Mouse (Mus musculus) neutrophil, adult 59 days (primary cell): ENCODE measurements around the gene Smagp. TPM values are rescaled to one million over a fixed set of nuclear protein-coding genes. Genes with fewer than 3 reads are reported as not detected.

Experiments
- total RNA-seq, 2 experiments: library from RNA; stranded (reverse); gene quantifications; 1 replicate in 1 of 2; 2 replicates in 1 of 2; pipeline ENCODE4 v1.2.4; 2023

Smagp gene
- 1 to 10 TPM; 1.9 to 4.2 TPM for total RNA-seq

DNA sequence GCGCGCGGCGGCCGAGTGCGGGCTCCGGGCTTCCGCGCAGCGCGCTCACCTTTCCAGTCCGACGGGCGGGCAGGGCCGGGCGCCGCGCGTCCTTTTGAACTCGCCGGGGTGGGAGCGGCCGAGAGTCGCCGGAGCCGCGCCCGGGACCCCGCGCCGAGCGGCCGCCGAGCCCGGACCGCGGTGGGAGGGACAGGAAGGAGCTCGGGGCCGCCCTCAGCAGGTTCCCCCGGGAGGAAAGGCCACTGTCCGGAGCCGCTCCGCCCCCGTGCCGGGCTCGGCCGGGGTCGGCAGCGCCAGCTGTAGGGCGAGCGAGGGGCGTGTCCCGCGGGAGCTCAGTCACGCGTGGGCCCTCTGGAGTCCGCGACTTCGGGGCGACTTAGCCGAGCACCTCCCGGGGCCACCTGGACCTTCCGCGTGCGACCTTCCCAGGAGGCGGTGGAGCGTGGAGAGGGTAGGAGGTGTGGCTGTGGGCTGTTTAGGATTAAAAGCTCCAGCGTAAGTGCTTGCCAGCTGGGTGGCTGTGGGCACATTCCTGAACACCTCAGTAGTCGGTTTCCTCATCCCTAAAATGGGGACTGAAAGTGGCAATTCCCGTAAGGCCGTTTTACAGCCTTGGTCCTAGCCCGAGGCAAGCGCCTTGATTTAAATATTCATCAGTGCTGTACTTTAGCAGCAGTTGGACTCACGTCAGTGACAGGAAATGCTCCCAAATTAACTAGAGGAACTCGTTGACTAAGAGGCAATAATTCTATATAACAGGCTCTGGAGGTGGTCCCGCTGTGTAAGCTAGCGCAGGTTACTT is at the start of gene Smagp:
Smagp (minus strand) TSS at position 241 of the 802 bp plus-strand sequence.

DNA sequence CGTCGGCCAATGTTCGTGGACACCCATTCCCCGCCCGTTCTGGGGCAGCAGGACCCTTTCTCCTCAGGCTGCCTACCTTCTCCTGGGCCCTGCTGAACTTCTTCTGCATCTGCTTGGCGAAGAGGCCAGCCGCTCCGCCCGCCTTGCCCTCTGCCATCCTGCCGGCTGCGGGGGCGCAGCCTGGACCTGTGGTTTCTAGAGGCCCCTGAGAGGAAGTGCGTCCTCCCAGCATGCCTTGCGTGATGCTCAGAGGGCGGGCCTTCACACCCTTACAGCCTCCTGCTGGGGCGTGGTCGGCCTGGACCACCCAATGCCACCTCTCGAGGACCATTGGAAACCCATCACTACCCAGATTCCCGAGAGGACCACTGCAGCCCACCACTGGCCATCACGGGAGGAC is 32.6 kb upstream of the Smagp start, which contains the start of gene Bin2:
Bin2 (minus strand) TSS at position 217 of the 400 bp plus-strand sequence.

DNA sequence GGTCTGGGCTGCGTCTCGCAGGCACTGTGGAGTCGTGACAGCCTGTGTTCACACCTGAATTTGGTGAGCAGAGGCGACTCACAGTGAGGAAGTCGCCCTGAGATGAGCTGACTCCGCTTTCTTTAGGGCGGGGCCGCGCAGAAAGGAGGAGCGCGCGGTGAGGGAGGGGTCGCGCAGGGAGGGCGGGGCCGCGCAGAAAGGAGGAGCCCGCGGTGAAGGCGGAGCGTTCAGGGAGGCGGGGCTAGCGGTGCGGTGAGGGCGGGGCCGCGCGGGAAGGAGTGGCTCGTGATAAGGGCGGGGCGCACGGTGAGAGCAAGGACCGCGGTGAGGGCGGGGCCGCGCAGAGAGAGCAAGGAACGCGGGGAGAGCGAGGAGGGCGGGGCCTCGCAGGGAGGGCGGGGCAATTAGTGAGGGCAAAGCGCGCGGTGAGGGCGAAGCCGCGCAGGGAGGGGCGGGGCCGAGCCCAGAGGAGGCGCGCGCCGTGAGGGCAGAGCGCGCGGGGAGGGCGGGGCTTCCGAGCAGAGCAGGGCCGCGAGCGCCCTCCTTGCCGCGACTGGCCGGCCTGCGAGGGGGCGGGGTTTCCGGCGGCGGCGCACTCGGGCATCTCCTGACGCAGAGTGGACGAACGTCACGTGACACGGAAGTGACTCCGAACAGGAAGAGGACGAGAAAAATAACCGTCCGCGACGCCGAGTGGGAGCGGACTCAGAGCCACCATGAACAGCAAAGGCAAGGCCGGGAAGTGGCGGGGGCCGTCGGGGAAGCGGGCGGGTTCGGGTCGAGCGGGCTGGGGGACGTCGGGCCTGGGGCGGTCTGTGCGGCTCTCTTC is 21.5 kb downstream of the Smagp start, which contains the start of gene Dazap2:
Dazap2 (plus strand) TSS at position 354 of the 829 bp plus-strand sequence.

DNA sequence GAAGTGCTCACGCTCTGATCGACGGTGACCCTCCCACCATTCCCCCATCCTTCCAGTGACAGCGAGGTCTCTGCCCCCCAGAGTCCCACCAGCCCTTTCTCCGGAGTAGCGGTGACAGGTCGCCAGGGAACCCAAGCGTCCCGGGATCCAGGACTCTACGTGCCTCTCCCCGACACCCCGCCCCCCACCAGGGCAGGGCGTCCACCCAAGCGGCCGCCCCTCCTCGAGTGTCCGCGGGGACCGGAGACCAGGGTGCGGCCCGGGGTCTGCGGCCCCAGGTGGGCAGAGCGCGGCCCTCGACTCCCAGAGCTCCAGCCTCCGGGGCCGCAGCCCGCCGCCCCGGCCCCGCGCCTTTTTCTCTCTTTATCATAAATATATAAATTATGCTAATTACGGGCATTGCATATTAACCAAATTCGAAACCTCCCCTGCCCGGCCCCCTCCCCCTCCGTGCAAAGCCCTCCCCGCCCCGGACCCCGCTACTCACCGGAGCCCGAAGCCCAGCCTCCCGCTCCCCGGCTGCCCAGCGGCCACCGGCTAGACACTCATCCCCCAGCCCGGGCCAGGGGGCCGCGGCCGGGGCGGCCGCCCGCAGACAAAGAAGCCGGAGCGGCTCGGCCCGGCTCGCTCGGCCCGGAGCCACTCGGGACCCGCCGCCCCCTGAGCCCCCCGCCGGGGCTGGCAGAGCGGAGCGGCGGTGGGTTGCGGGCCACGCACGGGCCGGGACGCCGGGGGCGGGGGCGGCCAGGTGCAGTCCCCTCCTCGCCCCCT is 37.3 kb downstream of the Smagp start, which contains the start of gene Pou6f1:
Pou6f1 (minus strand) TSS at position 709 of the 771 bp plus-strand sequence.

Other genes with a start within 250 kb of the Smagp start
- gene Gm5475, start 214.8 kb downstream of the Smagp start, total RNA-seq, result not detected
- gene Slc11a2, start 211.9 kb downstream of the Smagp start, total RNA-seq, result 10 to 100 TPM in 1 of 2 experiments, 1 to 10 TPM in 1; 7.0 to 15.2 TPM
- gene Letmd1, start 167.9 kb downstream of the Smagp start, total RNA-seq, result 10 to 100 TPM; 12.0 to 13.5 TPM
- 1 to 10 TPM in 1 of 2 experiments, under 1 TPM in 1; 0.51 to 1.2 TPM for gene Csrnp2, start 141.5 kb downstream of the Smagp start, total RNA-seq
- 1 to 10 TPM; 2.3 to 2.8 TPM for gene Tfcp2, start 84.9 kb downstream of the Smagp start, total RNA-seq
- gene Pou6f1, start 37.0 kb downstream of the Smagp start, total RNA-seq, result 1 to 10 TPM; 1.0 to 1.3 TPM
- gene Dazap2, start 21.6 kb downstream of the Smagp start, total RNA-seq, result 100 to 1,000 TPM; 470 to 493 TPM
- gene Bin2, start 32.6 kb upstream of the Smagp start, total RNA-seq, result 100 to 1,000 TPM; 263 to 266 TPM
- 1 to 10 TPM; 1.2 to 2.3 TPM for gene Cela1, start 51.0 kb upstream of the Smagp start, total RNA-seq
- 1 to 10 TPM; 6.1 to 6.2 TPM for gene Galnt6, start 92.4 kb upstream of the Smagp start, total RNA-seq
- 1 to 10 TPM in 1 of 2 experiments, under 1 TPM in 1; 0.93 to 1.3 TPM for gene Slc4a8, start 124.8 kb upstream of the Smagp start, total RNA-seq
- gene Scn8a, start 232.9 kb upstream of the Smagp start, total RNA-seq, result not detected